Mouse (Mus musculus) kidney, adult 2 months (tissue): Measurements from ENCODE around the gene Polr1e.

Source experiments
- CTCF ChIP-seq: fragments of 200-500 bp; conservative IDR thresholded peaks from 2 replicates; pipeline ENCODE4 v1.5.1; 2011; ENCODE audit warnings: low read depth, mild to moderate bottlenecking, control low read depth, low read length, moderate library complexity, mixed read lengths; ENCODE audit not compliant: insufficient read depth, insufficient read length
- POLR2A ChIP-seq: fragments of 200-500 bp; IDR thresholded peaks from one replicate; pipeline ENCODE4 v1.6.1; 2011; ENCODE audit warnings: low read depth, low read length, control low read depth

DNA sequence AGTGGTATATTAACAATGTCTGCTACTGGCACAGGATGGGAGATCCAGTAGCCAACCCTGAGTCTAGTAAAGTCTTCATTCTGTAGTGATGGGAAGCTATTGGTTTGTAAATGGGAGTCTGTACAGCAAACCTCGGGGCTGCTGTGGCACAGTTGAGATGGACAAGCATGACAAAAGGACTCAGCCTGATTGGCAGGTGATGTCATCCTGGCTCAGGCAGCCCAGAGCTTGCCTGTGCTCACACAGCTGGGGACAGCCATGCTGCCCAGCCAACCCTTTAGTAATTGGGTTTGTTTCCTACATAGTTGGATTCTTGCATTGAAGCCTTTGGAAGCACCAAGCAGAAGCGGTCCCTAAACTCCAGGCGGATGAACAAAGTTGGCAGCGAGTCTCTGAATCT, 8.1 kb downstream of the Polr1e start:
- TF ChIP-seq CTCF (no peak), POLR2A (no peak)
